Mouse (Mus musculus) forebrain, embryonic 15.5 days (tissue): ENCODE measurements around the gene Rnf220. TPM values are rescaled to one million over a fixed set of nuclear protein-coding genes. Genes with fewer than 3 reads are reported as not detected.
A peak's percentile ranks its signal among the peaks of the same experiment; 100 is the strongest.

Source experiments
- ATAC-seq: fragments of 200-750 bp; cut with Nextera tagmentation; replicated peaks from 2 replicates; pipeline ENCODE4 v1.8.0; 2017; ENCODE audit warnings: mild to moderate bottlenecking, moderate TSS enrichment, moderate library complexity
- H3K27ac ChIP-seq: fragments of 300-500 bp; sonication (generic); replicated peaks from 2 replicates; pipeline ENCODE4 v1.5.1; 2015; ENCODE audit warnings: mild to moderate bottlenecking, inconsistent platforms
- H3K27me3 ChIP-seq: fragments of 300-500 bp; sonication (generic); 2 replicates; pipeline ENCODE4 v1.6.1; 2015; ENCODE audit warnings: inconsistent platforms
- H3K36me3 ChIP-seq: fragments of 300-500 bp; sonication (generic); 2 replicates; pipeline ENCODE4 v1.6.1; 2015; ENCODE audit warnings: mild to moderate bottlenecking, inconsistent platforms
- H3K4me1 ChIP-seq: fragments of 300-500 bp; sonication (generic); 2 replicates; pipeline ENCODE4 v1.6.1; 2015; ENCODE audit warnings: inconsistent platforms
- H3K4me2 ChIP-seq: fragments of 300-500 bp; sonication (generic); replicated peaks from 2 replicates; pipeline ENCODE4 v1.6.1; 2015; ENCODE audit warnings: mild to moderate bottlenecking, inconsistent platforms
- H3K4me3 ChIP-seq: fragments of 300-500 bp; sonication (generic); 2 replicates; pipeline ENCODE4 v1.5.1; 2015; ENCODE audit warnings: mild to moderate bottlenecking, inconsistent platforms
- H3K9ac ChIP-seq: fragments of 300-500 bp; sonication (generic); replicated peaks from 2 replicates; pipeline ENCODE4 v1.6.1; 2015; ENCODE audit warnings: mild to moderate bottlenecking, inconsistent platforms
- H3K9me3 ChIP-seq: fragments of 300-500 bp; sonication (generic); 2 replicates; pipeline ENCODE4 v1.6.1; 2016; ENCODE audit warnings: inconsistent platforms
- WGBS: fragments of 180-500 bp; shearing (Covaris S2); methylation state at CpG from one replicate; pipeline ENCODE4 v1.1.7; 2015; ENCODE audit warnings: mixed read lengths; 5-methylcytosine and 5-hydroxymethylcytosine counted together
- polyA plus RNA-seq: library from polyadenylated mRNA; unstranded; fragments of >200 nt; fragmentation: Nextera tagmentation; extraction: Ambion mirVana; gene quantifications from 2 replicates; pipeline ENCODE4 v1.2.1, GENCODE M21; 2015

Gene Rnf220
- 122 and 128 TPM in 2 replicates for polyA plus RNA-seq

- ATAC-seq = peak; percentile 87
- Histone ChIP-seq H3K4me1 (peaks cover 39% of the 10 kb centered on the region), H3K27ac (peak within 1 kb of the TSS; percentile 24; the same call in 1 of the 2 replicates), H3K9me3 (no peaks in the 10 kb centered on the region), H3K36me3 (no peaks in the 10 kb centered on the region), H3K27me3 (peaks cover 56% of the 10 kb centered on the region), H3K9ac (peak within 1 kb of the TSS; percentile 34), H3K4me2 (peak within 1 kb of the TSS; percentile 70), H3K4me3 (peak within 1 kb of the TSS; percentile 45)
- WGBS = under 1% methylated on average over 42 of the region's 42 CpGs
Observed at GRCm38 (mm10) chr4:117496482-117497165, at the start of gene Rnf220. Gene Rnf220 (minus strand): TSS chr4:117497052.

- ATAC-seq = no peak
- Histone ChIP-seq H3K36me3 (no peaks in the 10 kb centered on the region), H3K4me3 (no peak overlapping the region), H3K9me3 (no peaks in the 10 kb centered on the region), H3K27me3 (no peaks in the 10 kb centered on the region), H3K4me1 (peaks cover 10% of the 10 kb centered on the region), H3K27ac (no peak overlapping the region), H3K9ac (no peak overlapping the region), H3K4me2 (no peak overlapping the region)
- 93% methylated on average over 6 of the region's 6 CpGs for WGBS
Observed at GRCm38 (mm10) chr4:117546616-117547015, 49.8 kb upstream of the Rnf220 start.

- no peaks in the 10 kb centered on the region for H3K4me1 ChIP-seq
- H3K9ac ChIP-seq = no peak overlapping the region
- H3K27ac ChIP-seq = no peak overlapping the region
- H3K4me2 ChIP-seq = no peak overlapping the region
- no peak overlapping the region for H3K4me3 ChIP-seq
- WGBS = 93% methylated on average over 3 of the region's 3 CpGs
- H3K36me3 ChIP-seq = no peaks in the 10 kb centered on the region
- no peak for ATAC-seq
- H3K27me3 ChIP-seq = no peaks in the 10 kb centered on the region
- H3K9me3 ChIP-seq = no peaks in the 10 kb centered on the region
Observed at GRCm38 (mm10) chr4:117545448-117545847, 48.6 kb upstream of the Rnf220 start.

- no peak overlapping the region for H3K4me3 ChIP-seq
- no peak overlapping the region for H3K9ac ChIP-seq
- WGBS = 79% methylated on average over 5 of the region's 5 CpGs
- no peak overlapping the region for H3K4me2 ChIP-seq
- H3K36me3 ChIP-seq = no peaks in the 10 kb centered on the region
- no peak for ATAC-seq
- no peak overlapping the region for H3K27ac ChIP-seq
- H3K4me1 ChIP-seq = no peaks in the 10 kb centered on the region
- no peaks in the 10 kb centered on the region for H3K27me3 ChIP-seq
- no peaks in the 10 kb centered on the region for H3K9me3 ChIP-seq
Observed at GRCm38 (mm10) chr4:117540571-117540970, 43.7 kb upstream of the Rnf220 start.

- no peak overlapping the region for H3K4me2 ChIP-seq
- no peaks in the 10 kb centered on the region for H3K4me1 ChIP-seq
- no peak overlapping the region for H3K27ac ChIP-seq
- H3K4me3 ChIP-seq = no peak overlapping the region
- WGBS = 85% methylated on average over 8 of the region's 8 CpGs
- H3K36me3 ChIP-seq = no peaks in the 10 kb centered on the region
- no peak overlapping the region for H3K9ac ChIP-seq
- no peak for ATAC-seq
- no peaks in the 10 kb centered on the region for H3K27me3 ChIP-seq
- H3K9me3 ChIP-seq = no peaks in the 10 kb centered on the region
Observed at GRCm38 (mm10) chr4:117539329-117539980, 42.6 kb upstream of the Rnf220 start.

- Histone ChIP-seq H3K9ac (no peak overlapping the region), H3K9me3 (no peaks in the 10 kb centered on the region), H3K4me3 (no peak overlapping the region), H3K4me1 (no peaks in the 10 kb centered on the region), H3K27me3 (no peaks in the 10 kb centered on the region), H3K4me2 (no peak overlapping the region), H3K36me3 (no peaks in the 10 kb centered on the region), H3K27ac (no peak overlapping the region)
- WGBS = 82% methylated on average over 7 of the region's 7 CpGs
- ATAC-seq = no peak
Observed at GRCm38 (mm10) chr4:117537002-117537401, 40.1 kb upstream of the Rnf220 start.

GRCm38 (mm10) chr4:117535496-117536200 is 38.8 kb upstream of the Rnf220 start:
- WGBS = 48% methylated on average over 9 of the region's 9 CpGs
- no peaks in the 10 kb centered on the region for H3K4me1 ChIP-seq
- no peaks in the 10 kb centered on the region for H3K27me3 ChIP-seq

GRCm38 (mm10) chr4:117529843-117530242 is 33.0 kb upstream of the Rnf220 start:
- no peaks in the 10 kb centered on the region for H3K9me3 ChIP-seq
- H3K27me3 ChIP-seq = no peaks in the 10 kb centered on the region
- no peaks in the 10 kb centered on the region for H3K4me1 ChIP-seq
- no peak overlapping the region for H3K27ac ChIP-seq
- H3K9ac ChIP-seq = no peak overlapping the region
- no peak overlapping the region for H3K4me3 ChIP-seq
- no peak overlapping the region for H3K4me2 ChIP-seq
- H3K36me3 ChIP-seq = no peaks in the 10 kb centered on the region
- no peak for ATAC-seq
- WGBS = 72% methylated on average over 4 of the region's 4 CpGs

More at GRCm38 (mm10) chr4:117535496-117536200, 38.8 kb upstream of the Rnf220 start:
- ATAC-seq = no peak
- H3K4me3 ChIP-seq = no peak overlapping the region
- no peaks in the 10 kb centered on the region for H3K36me3 ChIP-seq
- no peak overlapping the region for H3K9ac ChIP-seq
- no peaks in the 10 kb centered on the region for H3K9me3 ChIP-seq
- no peak overlapping the region for H3K4me2 ChIP-seq
- H3K27ac ChIP-seq = no peak overlapping the region

- Histone ChIP-seq H3K9ac (no peak overlapping the region), H3K27ac (no peak overlapping the region), H3K9me3 (no peaks in the 10 kb centered on the region), H3K4me3 (no peak overlapping the region), H3K36me3 (no peaks in the 10 kb centered on the region), H3K4me2 (no peak overlapping the region), H3K27me3 (no peaks in the 10 kb centered on the region), H3K4me1 (no peaks in the 10 kb centered on the region)
- WGBS = 36% methylated on average over 1 of the region's 1 CpGs
- ATAC-seq = no peak
Observed at GRCm38 (mm10) chr4:117527952-117528351, 31.1 kb upstream of the Rnf220 start.

- 66% methylated on average over 9 of the region's 9 CpGs for WGBS
- H3K4me2 ChIP-seq = no peak overlapping the region
- H3K27ac ChIP-seq = no peak overlapping the region
- no peak for ATAC-seq
- no peaks in the 10 kb centered on the region for H3K4me1 ChIP-seq
- H3K27me3 ChIP-seq = no peaks in the 10 kb centered on the region
- no peaks in the 10 kb centered on the region for H3K9me3 ChIP-seq
- H3K36me3 ChIP-seq = no peaks in the 10 kb centered on the region
- no peak overlapping the region for H3K4me3 ChIP-seq
- no peak overlapping the region for H3K9ac ChIP-seq
Observed at GRCm38 (mm10) chr4:117527116-117527899, 30.5 kb upstream of the Rnf220 start.

- H3K36me3 ChIP-seq = no peaks in the 10 kb centered on the region
- H3K27ac ChIP-seq = no peak overlapping the region
- no peak overlapping the region for H3K4me3 ChIP-seq
- H3K9me3 ChIP-seq = no peaks in the 10 kb centered on the region
- no peak overlapping the region for H3K9ac ChIP-seq
- WGBS = 96% methylated on average over 5 of the region's 5 CpGs
- no peaks in the 10 kb centered on the region for H3K27me3 ChIP-seq
- ATAC-seq = no peak
- H3K4me1 ChIP-seq = no peaks in the 10 kb centered on the region
- no peak overlapping the region for H3K4me2 ChIP-seq
Observed at GRCm38 (mm10) chr4:117525990-117526389, 29.1 kb upstream of the Rnf220 start.

- Histone ChIP-seq H3K27me3 (no peaks in the 10 kb centered on the region), H3K27ac (no peak overlapping the region), H3K4me2 (no peak overlapping the region), H3K4me3 (no peak overlapping the region), H3K4me1 (no peaks in the 10 kb centered on the region), H3K9me3 (no peaks in the 10 kb centered on the region), H3K36me3 (no peaks in the 10 kb centered on the region), H3K9ac (no peak overlapping the region)
- 63% methylated on average over 2 of the region's 2 CpGs for WGBS
- ATAC-seq = no peak
Observed at GRCm38 (mm10) chr4:117521350-117521749, 24.5 kb upstream of the Rnf220 start.
